Mouse (Mus musculus) ES-E14 (cell line): ENCODE data around the gene Rap1a.

ENCODE experiments used
- HCFC1 ChIP-seq: IDR thresholded peaks from 2 replicates; pipeline ENCODE4 v1.6.1; 2012; ENCODE audit warnings: low read length, inconsistent platforms, borderline replicate concordance; ENCODE audit not compliant: insufficient read depth
- MAFK ChIP-seq: IDR thresholded peaks from 2 replicates; pipeline ENCODE4 v1.6.1; 2014; ENCODE audit warnings: mild to moderate bottlenecking, low read depth, low read length, inconsistent platforms; ENCODE audit not compliant: insufficient read depth

- TF ChIP-seq HCFC1 (no peak), MAFK (no peak)
Measured at GRCm38 (mm10) chr3:105699241-105699933, 101.7 kb downstream of the Rap1a start.
